Mouse (Mus musculus): ENCODE measurements at regions not wholly inside any gene's neighbourhood (a gene's known extent, or its start where the extent isn't known, plus 50 kb on each side); places are given as distances from the start of the nearest gene placed in this dataset.

GRCm38 (mm10) chr8:89658998-89659944 is 615.3 kb upstream of the Sall1 start:
- H3K79me2 ChIP-seq (ENCODE audit: control insufficient read depth, insufficient read depth, low read length) = no peaks in the 10 kb centered on the region
- peaks cover 3% of the 10 kb centered on the region; the same call in 1 of the 2 replicates for H3K27me3 ChIP-seq (ENCODE audit: control insufficient read depth, insufficient read depth, low read length)
- DNase-seq (ENCODE audit: extremely low read depth, low read depth, low spot score) = no peak
- H3K4me1 ChIP-seq (ENCODE audit: control insufficient read depth, insufficient read depth, low read length) = no peaks in the 10 kb centered on the region
- H3K9ac ChIP-seq (ENCODE audit: low read depth, low read length) = no peak overlapping the region
- 33% methylated on average over 14 of the region's 14 CpGs for WGBS
- H3K36me3 ChIP-seq (ENCODE audit: control insufficient read depth, insufficient read depth, low read length) = no peaks in the 10 kb centered on the region
- TF ChIP-seq CTCF (IDR thresholded peaks at IDR 0.05; ENCODE audit: low read depth, low read length) (no peak), POLR2A (IDR thresholded peaks at IDR 0.05; ENCODE audit: extremely low read depth, insufficient read depth, low read length) (no peak)
- H3K4me3 ChIP-seq (ENCODE audit: insufficient read depth, low read depth, low read length) = no peak overlapping the region
- no peak overlapping the region for H3K27ac ChIP-seq (replicated peaks; ENCODE audit: insufficient read depth, low read depth, low read length)

DNA sequence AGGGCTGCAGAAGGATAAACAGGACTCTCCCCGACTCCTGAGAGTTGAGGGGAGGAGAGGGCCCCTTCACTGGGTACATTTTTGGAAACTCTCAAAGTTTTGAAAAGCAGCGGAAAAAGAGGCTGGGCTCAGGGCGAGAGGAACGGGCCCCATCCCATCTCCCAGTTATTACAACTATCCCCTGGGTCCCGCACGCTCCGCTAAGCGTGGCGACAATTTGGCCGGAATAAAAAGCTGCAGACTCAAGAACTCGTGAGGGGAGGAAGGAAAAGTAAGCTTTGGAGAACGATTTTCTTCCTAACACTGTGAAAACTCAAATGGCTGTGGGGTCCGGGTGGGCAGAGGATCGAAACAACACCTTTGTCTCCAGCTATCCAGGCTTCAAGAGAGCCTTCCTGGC is 611.4 kb upstream of the Sall1 start:
- 86% methylated on average over 14 of the region's 14 CpGs for WGBS
- peaks cover 3% of the 10 kb centered on the region; the same call in 1 of the 2 replicates for H3K27me3 ChIP-seq (ENCODE audit: control insufficient read depth, insufficient read depth, low read length)
- DNase-seq (ENCODE audit: extremely low read depth, low read depth, low spot score) = no peak

DNA sequence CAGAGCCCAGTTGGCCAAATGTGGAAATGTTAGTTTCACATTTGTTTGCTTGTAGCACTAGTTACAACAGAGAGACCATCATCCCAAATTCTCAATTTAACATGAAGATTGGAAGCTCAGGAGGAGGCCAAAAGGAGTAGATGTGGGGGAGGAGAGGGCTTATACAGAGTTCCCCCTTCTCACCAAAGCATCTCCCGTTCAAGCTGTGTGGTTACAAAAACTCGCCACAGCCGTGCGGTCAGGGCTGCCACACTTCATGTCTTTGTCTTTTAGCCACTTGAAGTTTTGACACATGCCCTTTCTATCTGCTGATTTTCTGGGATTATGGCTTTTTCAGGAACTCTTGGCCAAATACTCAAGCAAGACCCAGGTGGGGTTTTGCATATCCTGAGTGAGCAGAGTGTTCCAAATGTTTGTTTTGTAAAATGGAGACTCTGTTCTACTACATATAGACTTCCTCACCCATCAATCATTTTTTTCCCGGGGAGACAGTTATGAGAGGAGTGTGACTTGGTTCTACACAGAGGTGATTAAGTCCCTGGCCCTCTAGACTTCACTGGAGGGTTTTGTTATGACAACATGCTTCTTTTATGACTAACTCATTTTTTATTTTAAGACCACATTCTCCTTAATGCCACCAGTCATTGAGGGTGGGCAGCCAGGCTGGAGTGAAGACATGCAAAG is 605.4 kb upstream of the Sall1 start:
- TF ChIP-seq POLR2A (IDR thresholded peaks at IDR 0.05; ENCODE audit: extremely low read depth, insufficient read depth, low read length) (no peak), CTCF (IDR thresholded peaks at IDR 0.05; ENCODE audit: low read depth, low read length) (no peak)
- Histone ChIP-seq H3K79me2 (ENCODE audit: control insufficient read depth, insufficient read depth, low read length) (no peaks in the 10 kb centered on the region), H3K36me3 (ENCODE audit: control insufficient read depth, insufficient read depth, low read length) (no peaks in the 10 kb centered on the region), H3K27me3 (ENCODE audit: control insufficient read depth, insufficient read depth, low read length) (no peaks in the 10 kb centered on the region), H3K4me3 (ENCODE audit: insufficient read depth, low read depth, low read length) (no peak overlapping the region), H3K27ac (replicated peaks; ENCODE audit: insufficient read depth, low read depth, low read length) (no peak overlapping the region), H3K4me1 (ENCODE audit: control insufficient read depth, insufficient read depth, low read length) (no peaks in the 10 kb centered on the region), H3K9ac (ENCODE audit: low read depth, low read length) (no peak overlapping the region)
- no peak for DNase-seq (ENCODE audit: extremely low read depth, low read depth, low spot score)
- 74% methylated on average over 5 of the region's 5 CpGs for WGBS

More for the DNA sequence above, 611.4 kb upstream of the Sall1 start:
- no peaks in the 10 kb centered on the region for H3K79me2 ChIP-seq (ENCODE audit: control insufficient read depth, insufficient read depth, low read length)
- no peak overlapping the region for H3K27ac ChIP-seq (replicated peaks; ENCODE audit: insufficient read depth, low read depth, low read length)
- H3K9ac ChIP-seq (ENCODE audit: low read depth, low read length) = no peak overlapping the region
- H3K4me1 ChIP-seq (ENCODE audit: control insufficient read depth, insufficient read depth, low read length) = no peaks in the 10 kb centered on the region
- H3K4me3 ChIP-seq (ENCODE audit: insufficient read depth, low read depth, low read length) = no peak overlapping the region
- TF ChIP-seq CTCF (IDR thresholded peaks at IDR 0.05; ENCODE audit: low read depth, low read length) = no peak
- no peak for TF ChIP-seq POLR2A (IDR thresholded peaks at IDR 0.05; ENCODE audit: extremely low read depth, insufficient read depth, low read length)
- H3K36me3 ChIP-seq (ENCODE audit: control insufficient read depth, insufficient read depth, low read length) = no peaks in the 10 kb centered on the region

GRCm38 (mm10) chr8:89646946-89647345 is 603.0 kb upstream of the Sall1 start:
- H3K4me1 ChIP-seq (ENCODE audit: control insufficient read depth, insufficient read depth, low read length) = no peaks in the 10 kb centered on the region
- H3K27me3 ChIP-seq (ENCODE audit: control insufficient read depth, insufficient read depth, low read length) = no peaks in the 10 kb centered on the region
- H3K27ac ChIP-seq (replicated peaks; ENCODE audit: insufficient read depth, low read depth, low read length) = no peak overlapping the region
- no peak for DNase-seq (ENCODE audit: extremely low read depth, low read depth, low spot score)
- no peak for TF ChIP-seq CTCF (IDR thresholded peaks at IDR 0.05; ENCODE audit: low read depth, low read length)
- TF ChIP-seq POLR2A (IDR thresholded peaks at IDR 0.05; ENCODE audit: extremely low read depth, insufficient read depth, low read length) = no peak
- H3K79me2 ChIP-seq (ENCODE audit: control insufficient read depth, insufficient read depth, low read length) = no peaks in the 10 kb centered on the region
- WGBS = 83% methylated on average over 5 of the region's 5 CpGs
- no peaks in the 10 kb centered on the region for H3K36me3 ChIP-seq (ENCODE audit: control insufficient read depth, insufficient read depth, low read length)
- no peak overlapping the region for H3K4me3 ChIP-seq (ENCODE audit: insufficient read depth, low read depth, low read length)
- H3K9ac ChIP-seq (ENCODE audit: low read depth, low read length) = no peak overlapping the region

- H3K9ac ChIP-seq (ENCODE audit: low read depth, low read length) = no peak overlapping the region
- TF ChIP-seq POLR2A (IDR thresholded peaks at IDR 0.05; ENCODE audit: extremely low read depth, insufficient read depth, low read length) (no peak), CTCF (IDR thresholded peaks at IDR 0.05; ENCODE audit: low read depth, low read length) (no peak)
- no peaks in the 10 kb centered on the region for H3K27me3 ChIP-seq (ENCODE audit: control insufficient read depth, insufficient read depth, low read length)
- H3K27ac ChIP-seq (replicated peaks; ENCODE audit: insufficient read depth, low read depth, low read length) = no peak overlapping the region
- DNase-seq (ENCODE audit: extremely low read depth, low read depth, low spot score) = no peak
- 68% methylated on average over 5 of the region's 5 CpGs for WGBS
- no peaks in the 10 kb centered on the region for H3K36me3 ChIP-seq (ENCODE audit: control insufficient read depth, insufficient read depth, low read length)
- H3K4me1 ChIP-seq (ENCODE audit: control insufficient read depth, insufficient read depth, low read length) = no peaks in the 10 kb centered on the region
- no peak overlapping the region for H3K4me3 ChIP-seq (ENCODE audit: insufficient read depth, low read depth, low read length)
- H3K79me2 ChIP-seq (ENCODE audit: control insufficient read depth, insufficient read depth, low read length) = no peaks in the 10 kb centered on the region
These were observed 597.4 kb upstream of the Sall1 start for GRCm38 (mm10) chr8:89641339-89641738.
